Mouse (Mus musculus) midbrain, embryonic 16.5 days (tissue): ENCODE measurements around the gene Rps6kl1. TPM values are rescaled to one million over a fixed set of nuclear protein-coding genes. Genes with fewer than 3 reads are reported as not detected.

Experiments
- ATAC-seq: fragments of 200-750 bp; cut with Nextera tagmentation; 2 replicates; pipeline ENCODE4 v1.8.0; 2017; ENCODE audit warnings: moderate TSS enrichment
- H3K27ac ChIP-seq: fragments of 300-500 bp; sonication (generic); 2 replicates; pipeline ENCODE4 v1.5.1; 2014; ENCODE audit warnings: mild to moderate bottlenecking, low read length, mixed read lengths
- H3K27me3 ChIP-seq: fragments of 300-500 bp; sonication (generic); 2 replicates; pipeline ENCODE4 v1.6.1; 2014; ENCODE audit warnings: low read depth, low read length, mixed read lengths; ENCODE audit not compliant: control insufficient read depth, insufficient read depth
- H3K36me3 ChIP-seq: fragments of 300-500 bp; sonication (generic); 2 replicates; pipeline ENCODE4 v1.6.1; 2014; ENCODE audit warnings: mild to moderate bottlenecking, low read length, moderate library complexity, mixed read lengths; ENCODE audit not compliant: control insufficient read depth, insufficient read depth
- H3K4me1 ChIP-seq: fragments of 300-500 bp; sonication (generic); 2 replicates; pipeline ENCODE4 v1.6.1; 2014; ENCODE audit warnings: mild to moderate bottlenecking, low read length, mixed read lengths; ENCODE audit not compliant: control insufficient read depth, insufficient read depth
- H3K4me2 ChIP-seq: fragments of 300-500 bp; sonication (generic); 2 replicates; pipeline ENCODE4 v1.6.1; 2014; ENCODE audit warnings: mild to moderate bottlenecking, low read length, mixed read lengths
- H3K4me3 ChIP-seq: fragments of 300-500 bp; sonication (generic); 2 replicates; pipeline ENCODE4 v1.5.1; 2014; ENCODE audit warnings: low read depth, mild to moderate bottlenecking, low read length, moderate library complexity, mixed read lengths
- H3K9ac ChIP-seq: fragments of 300-500 bp; sonication (generic); 2 replicates; pipeline ENCODE4 v1.6.1; 2014; ENCODE audit warnings: low read depth, low read length, mixed read lengths
- H3K9me3 ChIP-seq: fragments of 300-500 bp; sonication (generic); replicated peaks from 2 replicates; pipeline ENCODE4 v1.6.1; 2014; ENCODE audit warnings: mild to moderate bottlenecking, low read length, mixed read lengths; ENCODE audit not compliant: control insufficient read depth, poor library complexity, severe bottlenecking
- WGBS: fragments of 180-500 bp; shearing (Covaris S2); extraction: QIAGEN DNeasy Blood & Tissue Kit; methylation state at CpG from one replicate; pipeline ENCODE4 v1.1.7; 2014; 5-methylcytosine and 5-hydroxymethylcytosine counted together
- polyA plus RNA-seq: library from polyadenylated mRNA; unstranded; fragments of >200 nt; fragmentation: Nextera tagmentation; extraction: Ambion mirVana; gene quantifications from 2 replicates; pipeline ENCODE4 v1.2.1, GENCODE M21; 2015

The Rps6kl1 gene
- polyA plus RNA-seq, 1 experiment from 2014 or later: 43.3 TPM

- Histone ChIP-seq H3K9me3 (no peaks in the 10 kb centered on the region), H3K4me2 (peak within 1 kb of the TSS; percentile 64), H3K27me3 (peaks cover 2% of the 10 kb centered on the region), H3K27ac (no peak within 1 kb of the TSS), H3K9ac (peak within 1 kb of the TSS; percentile 3), H3K4me1 (peaks cover 29% of the 10 kb centered on the region), H3K36me3 (no peaks in the 10 kb centered on the region), H3K4me3 (peak within 1 kb of the TSS; percentile 30)
- 72% methylated on average over 10 of the region's 10 CpGs for WGBS
- no peak for ATAC-seq
Observed at GRCm38 (mm10) chr12:85177740-85178239, 26.7 kb upstream of the Rps6kl1 start, which contains the start of gene Pgf. Gene Pgf, minus strand, starts transcription at chr12:85177790.

DNA sequence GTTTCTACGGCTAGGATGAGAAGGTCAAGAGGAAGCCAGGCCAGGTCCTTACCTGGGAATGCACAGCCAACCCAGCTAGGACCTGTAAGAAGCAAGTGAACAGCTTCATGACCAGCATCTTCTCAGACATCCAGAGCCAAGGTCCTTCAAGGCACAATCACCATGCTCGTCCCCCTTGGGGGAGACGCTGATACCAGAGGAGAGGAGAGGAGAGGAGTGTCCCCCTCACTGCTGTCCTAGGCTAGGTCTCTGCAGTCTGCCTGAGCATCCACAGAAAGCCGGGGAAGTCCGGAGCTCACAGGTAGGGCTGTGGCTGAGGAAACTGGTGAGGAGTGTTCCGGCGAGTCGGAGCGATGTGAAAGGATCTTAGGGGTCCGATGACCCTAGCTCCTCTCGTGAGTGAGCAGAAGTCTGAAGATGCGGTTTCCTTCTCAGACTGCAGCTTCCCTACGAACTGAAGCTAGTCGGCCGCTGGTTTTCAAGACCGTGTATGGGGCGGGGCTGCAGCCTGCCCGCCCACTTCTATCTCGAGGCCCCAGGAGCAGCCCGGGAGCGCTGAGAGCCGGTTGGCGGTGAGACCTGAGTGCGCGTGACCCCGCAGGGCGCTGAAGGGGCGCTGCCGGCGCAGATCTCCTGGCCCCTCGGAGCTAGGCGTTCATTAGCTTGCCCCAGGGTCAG lies 25.9 kb upstream of the Rps6kl1 start:
- Histone ChIP-seq H3K4me1 (peaks cover 23% of the 10 kb centered on the region), H3K9ac (peak overlapping the region; percentile 3; the same call in 1 of the 2 replicates), H3K4me2 (peak overlapping the region; percentile 64), H3K27ac (no peak overlapping the region), H3K36me3 (no peaks in the 10 kb centered on the region), H3K9me3 (no peaks in the 10 kb centered on the region), H3K4me3 (peak overlapping the region; percentile 30), H3K27me3 (peaks cover 2% of the 10 kb centered on the region)
- 0 out of 2 replicates have a peak, but pooled peaks have one; percentile 36 for ATAC-seq
- 3% methylated on average over 32 of the region's 32 CpGs for WGBS

- peak; percentile 75 for ATAC-seq
- peak overlapping the region; percentile 31 for H3K9ac ChIP-seq
- WGBS: 12% methylated on average over 11 of the region's 11 CpGs
Observed at GRCm38 (mm10) chr12:85175926-85176845, 25.1 kb upstream of the Rps6kl1 start.

GRCm38 (mm10) chr12:85175087-85175675 lies 24.1 kb upstream of the Rps6kl1 start:
- Histone ChIP-seq H3K9me3 (no peaks in the 10 kb centered on the region), H3K9ac (no peak overlapping the region), H3K27ac (peak overlapping the region; percentile 38; the same call in 1 of the 2 replicates), H3K36me3 (no peaks in the 10 kb centered on the region), H3K4me2 (peak overlapping the region; percentile 64), H3K4me1 (peaks cover 17% of the 10 kb centered on the region), H3K4me3 (peak overlapping the region; percentile 5; the same call in 1 of the 2 replicates), H3K27me3 (no peaks in the 10 kb centered on the region; the same call in 1 of the 2 replicates)
- WGBS: 45% methylated on average over 16 of the region's 16 CpGs
- ATAC-seq: no peak

More at GRCm38 (mm10) chr12:85175926-85176845, 25.1 kb upstream of the Rps6kl1 start:
- peaks cover 17% of the 10 kb centered on the region for H3K4me1 ChIP-seq
- peak overlapping the region; percentile 7 for H3K4me3 ChIP-seq
- no peak overlapping the region for H3K27ac ChIP-seq
- peaks cover 2% of the 10 kb centered on the region; the same call in 1 of the 2 replicates for H3K27me3 ChIP-seq
- no peaks in the 10 kb centered on the region for H3K9me3 ChIP-seq
- H3K36me3 ChIP-seq: no peaks in the 10 kb centered on the region
- peak overlapping the region; percentile 64 for H3K4me2 ChIP-seq

GRCm38 (mm10) chr12:85174016-85174415 lies 23.0 kb upstream of the Rps6kl1 start:
- Histone ChIP-seq H3K9me3 (no peaks in the 10 kb centered on the region), H3K4me3 (no peak overlapping the region), H3K27me3 (no peaks in the 10 kb centered on the region; the same call in 1 of the 2 replicates), H3K4me1 (peaks cover 20% of the 10 kb centered on the region), H3K9ac (no peak overlapping the region), H3K4me2 (no peak overlapping the region), H3K27ac (no peak overlapping the region), H3K36me3 (no peaks in the 10 kb centered on the region)
- ATAC-seq: no peak
- WGBS: 76% methylated on average over 7 of the region's 7 CpGs

GRCm38 (mm10) chr12:85170948-85171307 lies 19.9 kb upstream of the Rps6kl1 start:
- Histone ChIP-seq H3K4me3 (no peak overlapping the region), H3K4me2 (no peak overlapping the region), H3K27ac (no peak overlapping the region), H3K36me3 (no peaks in the 10 kb centered on the region), H3K9ac (no peak overlapping the region), H3K9me3 (no peaks in the 10 kb centered on the region), H3K27me3 (no peaks in the 10 kb centered on the region; the same call in 1 of the 2 replicates), H3K4me1 (peaks cover 11% of the 10 kb centered on the region)
- WGBS: 83% methylated on average over 3 of the region's 3 CpGs
- ATAC-seq: no peak

- Histone ChIP-seq H3K4me1 (peaks cover 6% of the 10 kb centered on the region), H3K4me3 (no peak overlapping the region), H3K36me3 (no peaks in the 10 kb centered on the region), H3K27me3 (no peaks in the 10 kb centered on the region; the same call in 1 of the 2 replicates), H3K27ac (no peak overlapping the region), H3K9ac (no peak overlapping the region), H3K4me2 (no peak overlapping the region), H3K9me3 (no peaks in the 10 kb centered on the region)
- WGBS: 86% methylated on average over 11 of the region's 11 CpGs
- 0 out of 2 replicates have a peak, but pooled peaks have one; percentile 46 for ATAC-seq
Observed at GRCm38 (mm10) chr12:85170284-85170947, 19.4 kb upstream of the Rps6kl1 start.

DNA sequence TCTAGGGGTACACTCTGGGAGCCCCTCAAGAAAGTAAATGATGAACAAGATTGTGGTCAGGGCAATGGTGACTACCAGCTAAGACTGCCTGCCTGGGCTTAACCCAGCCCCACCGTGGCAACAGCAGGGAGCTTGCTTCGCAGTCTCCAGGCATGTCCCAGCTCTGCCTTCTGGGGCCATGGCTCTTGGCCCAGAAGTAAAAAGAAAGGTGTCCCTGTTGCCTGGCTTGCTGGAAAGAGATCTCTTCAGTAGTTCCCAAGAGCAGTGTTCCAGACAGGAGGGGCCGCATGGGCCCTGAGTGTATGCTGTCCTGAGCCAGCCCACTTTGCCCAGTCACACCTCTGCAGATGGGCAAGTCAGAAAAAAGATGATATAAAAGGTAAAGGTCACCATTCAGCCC lies 18.8 kb upstream of the Rps6kl1 start:
- Histone ChIP-seq H3K27ac (no peak overlapping the region), H3K4me2 (no peak overlapping the region), H3K4me3 (no peak overlapping the region), H3K4me1 (peaks cover 3% of the 10 kb centered on the region; the same call in 1 of the 2 replicates), H3K9me3 (no peaks in the 10 kb centered on the region), H3K27me3 (no peaks in the 10 kb centered on the region), H3K9ac (no peak overlapping the region), H3K36me3 (no peaks in the 10 kb centered on the region)
- 56% methylated on average over 3 of the region's 3 CpGs for WGBS
- peak; percentile 36; the same call in 1 of the 2 replicates for ATAC-seq
